Mouse (Mus musculus) liver, postnatal 0 days (tissue): ENCODE measurements at regions not wholly inside any gene's neighbourhood (a gene's known extent, or its start where the extent isn't known, plus 50 kb on each side); places are given as distances from the start of the nearest gene placed in this dataset.

Experiments used
- ATAC-seq: fragments of 200-750 bp; cut with Nextera tagmentation; 2 replicates; pipeline ENCODE4 v1.8.0; 2017; ENCODE audit warnings: mild to moderate bottlenecking, moderate library complexity
- DNase-seq: peaks from one replicate; pipeline ENCODE4 v3.0.0-alpha.2; 2016
- H3K27ac ChIP-seq: fragments of 300-500 bp; sonication (generic); 2 replicates; pipeline ENCODE4 v1.5.1; 2014; ENCODE audit warnings: antibody characterized with exemption, moderate library complexity, mild to moderate bottlenecking, low read depth
- H3K27me3 ChIP-seq: fragments of 300-500 bp; sonication (generic); 2 replicates; pipeline ENCODE4 v1.6.1; 2014; ENCODE audit warnings: low read length, control low read depth, mixed read lengths; ENCODE audit not compliant: insufficient read depth
- H3K36me3 ChIP-seq: fragments of 300-500 bp; sonication (generic); replicated peaks from 2 replicates; pipeline ENCODE4 v1.6.1; 2014; ENCODE audit warnings: mild to moderate bottlenecking, control low read depth, low read length, moderate library complexity, mixed read lengths; ENCODE audit not compliant: insufficient read depth
- H3K4me1 ChIP-seq: fragments of 300-500 bp; sonication (generic); 2 replicates; pipeline ENCODE4 v1.6.1; 2014; ENCODE audit warnings: antibody characterized with exemption, mild to moderate bottlenecking, control low read depth; ENCODE audit not compliant: insufficient read depth
- H3K4me2 ChIP-seq: fragments of 300-500 bp; sonication (generic); 2 replicates; pipeline ENCODE4 v1.6.1; 2014; ENCODE audit warnings: low read depth, mild to moderate bottlenecking, low read length, moderate library complexity, mixed read lengths
- H3K4me3 ChIP-seq: fragments of 300-500 bp; sonication (generic); 2 replicates; pipeline ENCODE4 v1.5.1; 2014; ENCODE audit warnings: low read depth, low read length
- H3K9ac ChIP-seq: fragments of 300-500 bp; sonication (generic); replicated peaks from 2 replicates; pipeline ENCODE4 v1.6.1; 2014; ENCODE audit warnings: mild to moderate bottlenecking, moderate library complexity
- H3K9me3 ChIP-seq: fragments of 300-500 bp; sonication (generic); 2 replicates; pipeline ENCODE4 v1.6.1; 2016; ENCODE audit warnings: mild to moderate bottlenecking, control low read depth, low read length, mixed read lengths
- CTCF ChIP-seq: sonication (generic); IDR thresholded peaks from 2 replicates; pipeline ENCODE4 v1.5.1; 2016; ENCODE audit warnings: antibody characterized with exemption, low read depth
- EP300 ChIP-seq: IDR thresholded peaks from 2 replicates; pipeline ENCODE4 v1.6.1; 2016; ENCODE audit warnings: antibody characterized with exemption, low read depth, mild to moderate bottlenecking
- WGBS: fragments of 180-500 bp; shearing (Covaris S2); extraction: QIAGEN DNeasy Blood & Tissue Kit; methylation state at CpG from one replicate; pipeline ENCODE4 v1.1.7; 2014; ENCODE audit not compliant: insufficient replicate concordance; 5-methylcytosine and 5-hydroxymethylcytosine counted together

DNA sequence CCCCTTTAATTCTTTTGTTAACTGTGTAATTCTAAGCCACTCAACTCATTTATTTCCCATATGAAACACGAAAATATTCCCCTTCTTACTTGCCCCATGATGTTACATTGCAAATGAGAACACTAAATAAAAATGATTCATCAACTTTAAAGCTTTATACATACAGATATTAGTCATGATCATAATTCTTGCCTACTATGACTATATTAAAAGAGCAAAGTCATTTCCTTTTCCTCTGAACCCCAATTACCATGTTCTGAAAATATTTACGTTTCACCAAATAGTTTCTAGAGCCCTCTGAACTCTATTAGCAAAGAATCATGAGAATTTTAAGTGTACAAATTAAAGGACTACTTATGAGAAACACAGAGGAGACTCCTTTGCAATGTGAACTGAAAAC, 105.4 kb downstream of the Gm12728 start:
- no peak overlapping the region for H3K4me3 ChIP-seq
- 50% methylated on average over 2 of the region's 2 CpGs for WGBS
- ATAC-seq = no peak
- no peak overlapping the region for H3K9ac ChIP-seq
- H3K27ac ChIP-seq = no peak overlapping the region
- H3K4me2 ChIP-seq = no peak overlapping the region
- no peak for TF ChIP-seq EP300
- TF ChIP-seq CTCF = no peak
- DNase-seq = no peak
- no peaks in the 10 kb centered on the region for H3K9me3 ChIP-seq
- no peaks in the 10 kb centered on the region for H3K36me3 ChIP-seq
- no peaks in the 10 kb centered on the region for H3K27me3 ChIP-seq
- no peaks in the 10 kb centered on the region for H3K4me1 ChIP-seq

DNA sequence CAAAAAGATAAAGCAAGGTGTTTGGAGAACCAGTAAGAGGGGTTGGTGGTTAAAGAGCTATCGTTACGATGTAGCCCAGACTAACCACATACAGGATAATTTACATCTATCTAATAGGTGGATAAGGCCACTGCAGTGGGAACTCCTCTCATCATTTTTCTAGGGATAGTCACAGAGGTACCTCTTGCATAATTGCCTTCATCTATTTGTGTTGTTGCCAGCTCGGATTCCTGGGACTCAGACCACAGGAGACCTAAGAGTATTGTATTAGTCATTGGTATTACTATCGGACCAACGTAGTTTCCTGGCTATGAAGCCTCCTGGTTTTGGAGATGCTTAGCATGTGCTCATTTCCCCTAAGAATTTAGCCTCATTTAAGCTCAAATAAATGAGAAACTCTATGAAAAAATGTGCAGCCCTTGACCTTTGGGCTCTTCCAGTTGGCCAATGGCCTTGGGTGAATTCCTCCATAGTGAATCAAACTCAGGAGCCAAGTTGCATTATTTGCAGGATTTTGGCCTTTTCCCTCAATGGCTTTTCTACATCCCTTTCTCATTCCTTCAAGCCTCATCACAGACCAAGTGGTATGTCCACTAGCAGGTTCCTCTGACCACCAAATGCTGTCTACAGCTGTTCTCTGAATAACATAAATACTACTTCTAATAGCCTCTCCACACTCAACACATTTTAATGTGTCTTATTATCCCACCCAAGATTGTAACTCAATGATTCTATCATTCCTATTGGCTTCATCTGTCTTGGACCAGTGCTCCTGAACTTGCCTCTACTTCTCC, 108.6 kb downstream of the Gm12728 start:
- no peak overlapping the region for H3K9ac ChIP-seq
- no peak for DNase-seq
- H3K9me3 ChIP-seq = no peaks in the 10 kb centered on the region
- no peaks in the 10 kb centered on the region for H3K4me1 ChIP-seq
- TF ChIP-seq EP300 = no peak
- TF ChIP-seq CTCF = no peak
- no peaks in the 10 kb centered on the region for H3K36me3 ChIP-seq
- no peak overlapping the region for H3K27ac ChIP-seq
- ATAC-seq = no peak
- no peak overlapping the region for H3K4me3 ChIP-seq
- H3K4me2 ChIP-seq = no peak overlapping the region
- H3K27me3 ChIP-seq = no peaks in the 10 kb centered on the region
- 80% methylated on average over 5 of the region's 5 CpGs for WGBS

DNA sequence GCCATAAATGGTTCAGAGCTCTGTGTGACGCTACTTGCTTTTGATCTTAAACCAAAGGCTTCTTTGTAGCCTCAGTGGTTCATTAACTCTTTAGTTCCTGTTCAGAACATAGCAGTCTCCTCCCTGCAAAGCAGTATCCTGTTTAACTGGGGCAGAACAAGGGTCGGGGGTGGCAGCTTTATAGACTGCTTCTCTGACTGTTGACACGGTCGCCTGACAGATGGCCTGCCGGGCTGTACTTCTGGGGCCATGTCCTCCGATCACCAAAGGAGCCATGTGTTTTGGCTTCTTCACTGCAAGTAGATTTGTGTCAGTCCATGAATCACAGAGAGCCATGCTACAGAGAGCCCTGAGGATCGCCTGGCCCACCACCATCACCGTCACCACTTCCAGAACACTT, 115.2 kb downstream of the Gm12728 start:
- 67% methylated on average over 8 of the region's 8 CpGs for WGBS
- DNase-seq = no peak
- Histone ChIP-seq H3K36me3 (no peaks in the 10 kb centered on the region), H3K4me2 (no peak overlapping the region), H3K27me3 (no peaks in the 10 kb centered on the region), H3K4me3 (no peak overlapping the region), H3K27ac (no peak overlapping the region), H3K9ac (no peak overlapping the region), H3K9me3 (no peaks in the 10 kb centered on the region), H3K4me1 (no peaks in the 10 kb centered on the region)
- no peak for ATAC-seq
- TF ChIP-seq EP300 (no peak), CTCF (no peak)

DNA sequence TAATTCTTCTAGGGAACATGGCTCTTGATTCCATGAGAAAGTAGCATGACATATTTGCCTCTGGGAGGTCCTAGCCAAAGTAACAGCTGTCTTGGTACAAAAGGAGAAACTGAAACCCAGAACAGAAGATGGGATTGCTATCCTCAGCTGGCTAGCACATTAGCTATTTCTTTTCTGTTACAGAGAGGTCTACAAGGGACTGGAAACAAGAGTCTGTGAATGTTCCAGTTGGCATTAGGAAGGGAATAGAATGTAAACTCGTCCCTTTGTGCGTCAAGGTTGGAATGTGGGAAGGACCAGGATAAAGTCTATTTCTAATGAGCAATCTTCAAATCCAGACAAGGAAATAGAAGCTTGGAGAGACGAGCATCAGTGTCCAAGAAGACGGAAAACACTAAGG, 116.7 kb downstream of the Gm12728 start:
- H3K27ac ChIP-seq = no peak overlapping the region
- DNase-seq = no peak
- TF ChIP-seq EP300 (no peak), CTCF (no peak)

DNA sequence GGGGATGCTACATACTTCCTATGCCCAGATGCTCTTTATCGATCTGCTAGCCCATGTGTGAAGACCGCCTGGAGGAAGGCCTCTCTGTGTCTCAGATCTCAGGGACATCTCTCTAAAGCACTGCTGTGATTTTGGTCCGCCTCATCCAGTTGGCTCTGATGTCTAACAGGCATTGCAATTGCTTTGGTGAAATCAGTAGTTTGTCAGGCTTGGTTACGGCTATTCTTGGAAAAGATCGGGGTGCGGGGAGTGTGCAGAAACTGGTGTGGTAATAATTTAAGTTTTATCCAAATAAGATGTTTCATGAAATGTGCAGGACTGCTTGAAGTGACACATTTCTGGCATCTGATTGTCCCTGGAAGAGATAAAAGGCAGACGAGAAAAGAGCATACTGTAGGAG, 117.9 kb downstream of the Gm12728 start:
- no peak overlapping the region for H3K9ac ChIP-seq
- ATAC-seq (no peak), DNase-seq (no peak)
- H3K27me3 ChIP-seq = no peaks in the 10 kb centered on the region
- no peak overlapping the region for H3K4me3 ChIP-seq
- no peak overlapping the region for H3K4me2 ChIP-seq
- 78% methylated on average over 7 of the region's 7 CpGs for WGBS
- TF ChIP-seq EP300 (no peak), CTCF (no peak)
- no peaks in the 10 kb centered on the region for H3K4me1 ChIP-seq
- H3K27ac ChIP-seq = no peak overlapping the region
- H3K9me3 ChIP-seq = no peaks in the 10 kb centered on the region
- no peaks in the 10 kb centered on the region for H3K36me3 ChIP-seq

More for the DNA sequence above, 116.7 kb downstream of the Gm12728 start:
- WGBS = 66% methylated on average over 4 of the region's 4 CpGs
- no peak overlapping the region for H3K4me2 ChIP-seq
- H3K4me3 ChIP-seq = no peak overlapping the region
- no peak for ATAC-seq
- H3K4me1 ChIP-seq = no peaks in the 10 kb centered on the region
- H3K36me3 ChIP-seq = no peaks in the 10 kb centered on the region
- H3K27me3 ChIP-seq = no peaks in the 10 kb centered on the region
- H3K9ac ChIP-seq = no peak overlapping the region
- H3K9me3 ChIP-seq = no peaks in the 10 kb centered on the region

DNA sequence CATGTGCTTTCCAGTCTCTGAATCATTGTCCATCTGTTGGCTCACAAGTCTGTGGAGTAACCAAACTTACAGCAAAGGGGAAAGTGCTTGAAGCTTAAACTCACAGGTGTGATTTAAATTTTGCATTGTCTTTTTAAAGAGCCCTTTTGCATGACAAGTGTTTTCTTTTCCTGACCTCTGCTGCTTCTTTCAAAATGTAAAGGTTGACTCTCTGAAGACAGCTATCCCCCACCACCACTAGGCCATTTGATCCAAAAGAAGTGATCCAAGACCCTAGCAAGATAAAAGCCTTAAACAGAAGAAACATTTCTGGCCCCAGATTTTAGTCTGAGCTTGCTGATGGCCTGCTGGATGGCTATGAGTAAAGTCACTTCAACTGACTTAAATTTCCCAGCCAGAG, 118.6 kb downstream of the Gm12728 start:
- Histone ChIP-seq H3K9ac (no peak overlapping the region), H3K4me1 (no peaks in the 10 kb centered on the region), H3K27me3 (no peaks in the 10 kb centered on the region), H3K4me2 (no peak overlapping the region), H3K4me3 (no peak overlapping the region), H3K27ac (no peak overlapping the region), H3K9me3 (no peaks in the 10 kb centered on the region), H3K36me3 (no peaks in the 10 kb centered on the region)
- DNase-seq = no peak
- TF ChIP-seq EP300 (no peak), CTCF (no peak)
- ATAC-seq = no peak
